Mouse (Mus musculus): ENCODE measurements around the gene Cyp4a30b. TPM values are rescaled to one million over a fixed set of nuclear protein-coding genes. Genes with fewer than 3 reads are reported as not detected.

Cyp4a30b gene
- polyA plus RNA-seq, 1 experiment from 2014 or later: not detected

Other genes with a start within 250 kb of the Cyp4a30b start
- not detected in 2 replicates for gene Cyp4a29, start 210.5 kb upstream of the Cyp4a30b start, polyA plus RNA-seq (2016; fragmentation: Nextera tagmentation; extraction: Ambion mirVana)
- gene Cyp4a12a, start 153.6 kb upstream of the Cyp4a30b start, polyA plus RNA-seq (2016; fragmentation: Nextera tagmentation; extraction: Ambion mirVana): not detected in 2 replicates
- not detected in 2 replicates for gene Cyp4a12b, start 41.0 kb upstream of the Cyp4a30b start, polyA plus RNA-seq (2016; fragmentation: Nextera tagmentation; extraction: Ambion mirVana)
- not detected in 2 replicates for gene Cyp4a14, start 43.5 kb downstream of the Cyp4a30b start, polyA plus RNA-seq (2016; fragmentation: Nextera tagmentation; extraction: Ambion mirVana)
- not detected in 2 replicates for gene Cyp4a10, start 65.7 kb downstream of the Cyp4a30b start, polyA plus RNA-seq (2016; fragmentation: Nextera tagmentation; extraction: Ambion mirVana)
- not detected in 2 replicates for gene Cyp4a31, start 111.0 kb downstream of the Cyp4a30b start, polyA plus RNA-seq (2016; fragmentation: Nextera tagmentation; extraction: Ambion mirVana)
- not detected in 2 replicates for gene Cyp4a32, start 148.4 kb downstream of the Cyp4a30b start, polyA plus RNA-seq (2016; fragmentation: Nextera tagmentation; extraction: Ambion mirVana)
- gene Cyp4b1, start 195.1 kb downstream of the Cyp4a30b start, polyA plus RNA-seq (2016; fragmentation: Nextera tagmentation; extraction: Ambion mirVana): not detected in 2 replicates

All from midbrain, embryonic 10.5 days (tissue).